Mouse (Mus musculus) heart, embryonic 13.5 days (tissue): ENCODE measurements around the gene Neil1. TPM values are rescaled to one million over a fixed set of nuclear protein-coding genes. Genes with fewer than 3 reads are reported as not detected.

Experiments used
- ATAC-seq: fragments of 200-750 bp; cut with Nextera tagmentation; 2 replicates; pipeline ENCODE4 v1.8.0; 2017; ENCODE audit warnings: moderate TSS enrichment; ENCODE audit not compliant: insufficient number of reproducible peaks, low FRiP score, low TSS enrichment; ENCODE audit errors: extremely low read depth
- H3K27ac ChIP-seq: fragments of 300-500 bp; sonication (generic); replicated peaks from 2 replicates; pipeline ENCODE4 v1.5.1; 2015; ENCODE audit warnings: moderate library complexity, mild to moderate bottlenecking, inconsistent platforms
- H3K27me3 ChIP-seq: fragments of 300-500 bp; sonication (generic); replicated peaks from 2 replicates; pipeline ENCODE4 v1.6.1; 2015; ENCODE audit warnings: mild to moderate bottlenecking, inconsistent platforms
- H3K36me3 ChIP-seq: fragments of 300-500 bp; sonication (generic); 2 replicates; pipeline ENCODE4 v1.6.1; 2015; ENCODE audit warnings: mild to moderate bottlenecking, inconsistent platforms
- H3K4me1 ChIP-seq: fragments of 300-500 bp; sonication (generic); 2 replicates; pipeline ENCODE4 v1.6.1; 2015; ENCODE audit warnings: inconsistent platforms
- H3K4me2 ChIP-seq: fragments of 300-500 bp; sonication (generic); 2 replicates; pipeline ENCODE4 v1.6.1; 2015; ENCODE audit warnings: inconsistent platforms, mild to moderate bottlenecking, moderate library complexity
- H3K4me3 ChIP-seq: fragments of 300-500 bp; sonication (generic); 2 replicates; pipeline ENCODE4 v1.5.1; 2015; ENCODE audit warnings: moderate library complexity, mild to moderate bottlenecking, inconsistent platforms
- H3K9ac ChIP-seq: fragments of 300-500 bp; sonication (generic); 2 replicates; pipeline ENCODE4 v1.6.1; 2015; ENCODE audit warnings: inconsistent platforms, mild to moderate bottlenecking, moderate library complexity
- H3K9me3 ChIP-seq: fragments of 300-500 bp; sonication (generic); 2 replicates; pipeline ENCODE4 v1.6.1; 2016; ENCODE audit warnings: inconsistent platforms
- WGBS: fragments of 180-500 bp; shearing (Covaris S2); methylation state at CpG from one replicate; pipeline ENCODE4 v1.1.7; 2015; ENCODE audit warnings: mixed read lengths; 5-methylcytosine and 5-hydroxymethylcytosine counted together
- polyA plus RNA-seq: library from polyadenylated mRNA; unstranded; fragments of >200 nt; fragmentation: Nextera tagmentation; extraction: Ambion mirVana; gene quantifications from 2 replicates; pipeline ENCODE4 v1.2.1, GENCODE M21; 2015

Gene Neil1
- polyA plus RNA-seq, 1 experiment from 2014 or later: 5.0 TPM

DNA sequence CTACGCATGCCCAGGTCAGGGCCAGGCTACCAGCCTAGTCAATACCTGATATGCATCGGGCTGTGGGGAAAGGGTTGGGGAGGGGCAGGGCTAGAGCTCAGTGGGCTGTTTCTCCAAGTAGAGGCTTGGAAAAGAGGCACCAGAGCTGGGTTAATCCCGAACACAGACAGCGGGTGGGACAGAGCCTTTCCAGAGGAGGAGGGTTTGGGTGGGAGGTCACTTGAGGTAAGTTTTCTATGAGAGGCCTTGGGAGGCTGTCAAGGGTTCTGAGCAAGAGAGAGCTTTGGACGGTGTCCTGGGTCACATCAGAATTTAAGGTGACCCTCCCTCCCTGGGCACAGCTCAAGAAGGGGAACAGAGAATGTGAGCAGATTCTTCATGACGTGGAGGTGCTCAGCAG is 9.6 kb downstream of the Neil1 start:
- no peak overlapping the region for H3K4me2 ChIP-seq
- H3K4me3 ChIP-seq: no peak overlapping the region
- no peak overlapping the region for H3K9ac ChIP-seq
- no peaks in the 10 kb centered on the region for H3K27me3 ChIP-seq
- no peak overlapping the region for H3K27ac ChIP-seq
- peaks cover 87% of the 10 kb centered on the region for H3K36me3 ChIP-seq
- H3K9me3 ChIP-seq: no peaks in the 10 kb centered on the region
- no peak for ATAC-seq
- WGBS: 91% methylated on average over 6 of the region's 6 CpGs
- no peaks in the 10 kb centered on the region for H3K4me1 ChIP-seq

DNA sequence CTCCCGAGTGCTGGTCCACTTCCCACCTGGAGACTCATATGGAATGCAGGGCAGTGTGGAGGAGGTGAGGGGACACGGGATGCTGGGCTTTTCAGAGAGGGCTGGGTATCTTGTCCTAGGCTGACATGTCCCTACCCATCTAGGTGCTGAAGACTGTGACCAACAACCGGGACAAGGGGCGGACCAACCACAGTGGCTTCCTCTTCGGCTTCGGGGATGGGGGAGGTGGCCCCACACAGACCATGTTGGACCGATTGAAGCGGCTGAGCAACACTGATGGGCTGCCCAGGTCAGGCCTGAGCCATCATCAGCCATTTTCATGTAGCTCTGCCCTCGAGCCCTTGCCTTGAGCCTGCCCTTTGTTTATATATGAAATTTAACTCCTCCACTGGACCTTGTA is 10.3 kb downstream of the Neil1 start:
- Histone ChIP-seq H3K27me3 (no peaks in the 10 kb centered on the region), H3K27ac (no peak overlapping the region), H3K36me3 (peaks cover 89% of the 10 kb centered on the region), H3K4me1 (no peaks in the 10 kb centered on the region), H3K9ac (no peak overlapping the region), H3K4me2 (no peak overlapping the region), H3K4me3 (no peak overlapping the region), H3K9me3 (no peaks in the 10 kb centered on the region)
- no peak for ATAC-seq
- 81% methylated on average over 9 of the region's 9 CpGs for WGBS

DNA sequence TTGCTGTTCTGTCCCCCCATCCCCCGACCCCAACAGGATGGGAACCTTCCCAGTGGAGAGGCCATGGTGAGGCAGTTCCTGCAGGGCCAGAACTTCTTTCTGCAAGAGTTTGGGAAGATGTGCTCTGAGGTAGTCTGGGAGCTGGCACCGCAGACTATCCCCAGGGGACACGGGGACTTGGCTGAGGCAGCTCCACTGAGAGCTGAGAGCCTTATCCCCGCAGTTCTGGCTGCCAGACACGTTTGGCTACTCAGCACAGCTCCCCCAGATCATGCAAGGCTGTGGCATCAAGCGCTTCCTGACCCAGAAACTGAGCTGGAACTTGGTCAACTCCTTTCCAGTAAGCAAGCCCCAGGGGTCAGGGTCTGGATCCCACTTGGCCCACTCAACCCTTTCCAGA is 10.9 kb downstream of the Neil1 start:
- Histone ChIP-seq H3K27ac (no peak overlapping the region), H3K4me2 (no peak overlapping the region), H3K36me3 (peaks cover 91% of the 10 kb centered on the region), H3K27me3 (no peaks in the 10 kb centered on the region), H3K9ac (no peak overlapping the region), H3K4me1 (no peaks in the 10 kb centered on the region), H3K9me3 (no peaks in the 10 kb centered on the region), H3K4me3 (no peak overlapping the region)
- WGBS: 85% methylated on average over 6 of the region's 6 CpGs
- ATAC-seq: no peak

DNA sequence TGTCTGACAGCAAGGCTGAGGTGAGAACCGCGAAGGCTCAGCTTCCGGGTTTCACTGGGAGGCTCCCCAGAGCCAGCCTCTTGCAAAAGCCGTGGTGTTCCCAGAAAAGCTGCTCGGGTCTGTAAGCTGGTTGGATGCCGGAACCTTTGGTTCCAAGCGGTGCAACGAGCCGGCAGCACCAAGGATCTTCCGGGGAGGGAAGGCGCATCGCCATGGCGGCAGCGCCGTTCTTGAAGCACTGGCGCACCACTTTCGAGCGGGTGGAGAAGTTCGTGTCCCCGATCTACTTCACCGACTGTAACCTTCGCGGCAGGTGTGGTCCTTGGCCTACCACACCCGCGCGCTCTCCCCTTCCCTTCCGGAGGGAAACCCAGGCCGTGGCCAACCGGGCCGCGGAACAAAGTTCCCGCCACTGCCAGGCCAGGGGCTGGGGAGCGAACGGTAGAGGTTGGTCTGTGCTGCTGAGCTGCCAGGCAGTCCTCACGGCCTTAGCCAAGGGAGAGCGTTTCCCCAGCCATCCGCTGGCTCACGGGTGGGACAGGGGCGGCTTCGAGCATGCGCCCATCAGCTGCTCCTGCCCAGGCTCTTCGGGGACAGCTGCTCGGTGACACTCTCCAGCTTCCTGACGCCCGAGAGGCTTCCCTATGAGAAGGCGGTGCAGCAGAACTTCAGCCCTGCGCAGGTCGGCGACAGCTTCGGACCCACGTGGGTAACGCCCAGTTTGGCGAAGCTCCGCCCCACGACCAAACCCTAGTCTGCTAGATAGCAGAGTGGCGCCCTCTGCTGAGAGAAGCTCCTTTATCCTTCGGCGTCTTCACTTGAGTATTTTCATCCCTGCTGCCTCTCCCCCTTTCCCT is 17.3 kb downstream of the Neil1 start, which contains the start of gene Man2c1:
Gene Man2c1, plus strand, starts transcription at position 114 of the 857 bp plus-strand sequence.
- peak within 1 kb of the TSS; percentile 98 for H3K27ac ChIP-seq
- H3K27me3 ChIP-seq: no peaks in the 10 kb centered on the region
- peak; percentile 88 for ATAC-seq

DNA sequence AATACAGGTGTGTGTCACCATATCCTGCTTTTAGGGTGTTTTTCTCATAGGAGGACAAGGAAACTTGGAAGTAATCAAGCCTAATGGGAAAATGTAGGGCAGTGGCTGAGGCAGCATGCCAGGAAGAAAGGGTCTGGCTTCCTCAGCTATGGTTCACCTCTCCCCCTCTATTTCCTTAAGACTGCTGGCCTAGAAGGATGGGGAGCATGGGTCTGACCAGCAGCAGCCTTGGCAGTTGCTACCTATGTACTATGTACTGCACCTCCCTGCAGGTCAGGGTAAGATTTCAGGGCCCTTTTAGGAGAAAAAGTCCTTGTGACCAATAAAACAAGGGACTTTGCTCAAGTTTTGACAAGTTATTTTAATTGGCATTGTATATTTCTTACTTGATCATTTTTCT is 18.5 kb downstream of the Neil1 start:
- no peak for ATAC-seq
- Histone ChIP-seq H3K9ac (peak overlapping the region; percentile 92), H3K9me3 (no peaks in the 10 kb centered on the region), H3K4me1 (peaks cover 15% of the 10 kb centered on the region), H3K36me3 (peaks cover 61% of the 10 kb centered on the region), H3K4me2 (peak overlapping the region; percentile 95), H3K27me3 (no peaks in the 10 kb centered on the region), H3K4me3 (peak overlapping the region; percentile 89), H3K27ac (no peak overlapping the region)

More for the DNA sequence above, 17.3 kb downstream of the Neil1 start, which contains the start of gene Man2c1:
- H3K4me1 ChIP-seq: peaks cover 15% of the 10 kb centered on the region
- peaks cover 61% of the 10 kb centered on the region for H3K36me3 ChIP-seq
- H3K9ac ChIP-seq: peak within 1 kb of the TSS; percentile 92
- peak within 1 kb of the TSS; percentile 89 for H3K4me3 ChIP-seq
- H3K4me2 ChIP-seq: peak within 1 kb of the TSS; percentile 95
- no peaks in the 10 kb centered on the region for H3K9me3 ChIP-seq
- WGBS: under 1% methylated on average over 58 of the region's 58 CpGs

DNA sequence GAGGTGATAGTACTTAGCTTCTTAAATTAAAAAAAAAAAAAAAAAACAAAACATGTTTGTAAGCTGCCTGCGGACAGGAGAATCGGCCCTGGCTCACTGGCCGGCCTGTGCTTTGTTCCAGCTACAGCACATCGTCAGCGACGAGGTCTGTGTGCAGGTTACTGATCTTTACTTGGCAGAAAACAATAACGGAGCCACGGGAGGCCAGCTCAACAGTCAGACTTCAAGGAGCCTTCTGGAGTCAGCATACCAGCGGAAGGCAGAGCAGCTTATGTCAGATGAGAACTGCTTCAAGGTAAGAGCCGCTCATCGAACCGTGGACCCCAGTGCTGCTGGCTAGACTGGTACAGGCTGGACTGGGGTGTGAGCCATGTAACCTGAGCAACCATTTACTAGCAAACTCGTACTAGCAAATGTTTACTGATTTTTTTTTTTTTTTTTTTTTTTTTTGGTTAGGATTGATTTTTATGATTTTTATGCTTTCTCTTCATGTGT is 30.8 kb downstream of the Neil1 start:
- H3K36me3 ChIP-seq: peaks cover 96% of the 10 kb centered on the region
- ATAC-seq: no peak
- no peak overlapping the region for H3K4me3 ChIP-seq
- H3K9ac ChIP-seq: no peak overlapping the region
- no peaks in the 10 kb centered on the region for H3K9me3 ChIP-seq
- no peaks in the 10 kb centered on the region for H3K27me3 ChIP-seq
- H3K27ac ChIP-seq: no peak overlapping the region
- WGBS: 93% methylated on average over 13 of the region's 13 CpGs
- no peak overlapping the region for H3K4me2 ChIP-seq
- no peaks in the 10 kb centered on the region for H3K4me1 ChIP-seq

Other genes with a start within 250 kb of the Neil1 start
- gene Snx33, start 219.9 kb downstream of the Neil1 start, polyA plus RNA-seq: 6.6 TPM in 2 replicates
- 61.8 and 63.2 TPM in 2 replicates for gene Imp3, start 210.8 kb downstream of the Neil1 start, polyA plus RNA-seq
- gene Snupn, start 197.4 kb downstream of the Neil1 start, polyA plus RNA-seq: 17.4 and 17.8 TPM in 2 replicates
- gene Ptpn9, start 153.4 kb downstream of the Neil1 start, polyA plus RNA-seq: 13.8 and 14.8 TPM in 2 replicates
- gene Sin3a, start 76.3 kb downstream of the Neil1 start, polyA plus RNA-seq: 18.3 and 22.1 TPM in 2 replicates
- 58.0 and 58.4 TPM in 2 replicates for gene Man2c1, start 17.6 kb downstream of the Neil1 start, polyA plus RNA-seq
- 69.1 and 75.8 TPM in 2 replicates for gene Commd4, start 10.0 kb upstream of the Neil1 start, polyA plus RNA-seq
- 0.07 TPM in 1 of 2 replicates, not detected in the other for gene Trcg1, start 88.3 kb upstream of the Neil1 start, polyA plus RNA-seq
- 11.9 and 16.9 TPM in 2 replicates for gene 1700017B05Rik, start 114.3 kb upstream of the Neil1 start, polyA plus RNA-seq